Mouse (Mus musculus): ENCODE results near the gene Zfand3.

DNA sequence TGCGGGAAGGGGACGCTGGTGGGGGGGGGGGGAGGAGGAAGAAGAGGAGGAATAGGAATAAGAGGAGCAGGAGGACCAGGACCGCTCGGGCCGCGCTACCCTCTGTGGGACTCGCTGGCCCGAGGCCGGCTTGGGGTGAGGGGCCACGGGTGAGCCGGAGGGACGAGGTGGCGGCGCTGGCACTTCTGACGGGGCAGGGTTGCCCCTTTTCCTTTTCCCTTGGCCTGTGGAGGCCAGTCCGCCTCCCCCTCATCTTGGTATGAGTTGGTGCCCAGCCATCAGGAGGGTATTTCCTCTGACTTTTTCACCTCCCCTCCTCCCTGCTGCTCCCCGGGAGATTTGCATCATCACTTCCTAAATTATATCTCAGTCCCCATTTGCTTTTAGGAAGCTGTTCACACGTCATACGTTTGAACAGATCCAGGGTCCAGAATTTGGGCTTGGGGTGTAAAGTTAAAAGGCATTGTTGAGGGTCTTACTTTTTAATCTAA lies 963 bp downstream of the Zfand3 start:
- TF ChIP-seq REST (IDR thresholded peaks at IDR 0.05; ENCODE audit: insufficient read depth, insufficient read length) = no peak
- TF ChIP-seq POLR2AphosphoS2 (IDR thresholded peaks at IDR 0.05; ENCODE audit: insufficient read length, low read depth) = peak; percentile 25
- TF ChIP-seq POLR2A (IDR thresholded peaks at IDR 0.05; ENCODE audit: insufficient read length, low read depth) = no peak
- no peak for TF ChIP-seq MAX (IDR thresholded peaks at IDR 0.05; ENCODE audit: low read depth)
- no peak for TF ChIP-seq TCF12 (IDR thresholded peaks at IDR 0.05; ENCODE audit: insufficient read depth, poor library complexity, severe bottlenecking)
- TF ChIP-seq CEBPB (IDR thresholded peaks at IDR 0.05; ENCODE audit: insufficient read depth, poor library complexity, severe bottlenecking) = peak; percentile 32; the same call in 1 of the 2 replicates
- no peak for TF ChIP-seq MYOD1 (IDR thresholded peaks at IDR 0.05; ENCODE audit: control insufficient read depth in 1 of 3, insufficient read length in 2 of 3, low read depth in 2 of 3)
- TF ChIP-seq E2F4 (IDR thresholded peaks at IDR 0.05; ENCODE audit: insufficient read depth) = no peak
- TF ChIP-seq USF1 (IDR thresholded peaks at IDR 0.05; ENCODE audit: low read depth) = no peak
- no peak for TF ChIP-seq MYOG (IDR thresholded peaks at IDR 0.05; ENCODE audit: control insufficient read depth in 1 of 3, insufficient read depth in 1 of 3, insufficient read length in 2 of 3, low read depth in 2 of 3)
